Mouse (Mus musculus): Measurements from ENCODE around the gene Mrgprf. TPM values are rescaled to one million over a fixed set of nuclear protein-coding genes. Genes with fewer than 3 reads are reported as not detected.
A peak's percentile ranks its signal among the peaks of the same experiment; 100 is the strongest.

Gene Mrgprf
- polyA plus RNA-seq (2015; fragmentation: Nextera tagmentation; extraction: Ambion mirVana) = 2.0 and 2.2 TPM in 2 replicates

DNA sequence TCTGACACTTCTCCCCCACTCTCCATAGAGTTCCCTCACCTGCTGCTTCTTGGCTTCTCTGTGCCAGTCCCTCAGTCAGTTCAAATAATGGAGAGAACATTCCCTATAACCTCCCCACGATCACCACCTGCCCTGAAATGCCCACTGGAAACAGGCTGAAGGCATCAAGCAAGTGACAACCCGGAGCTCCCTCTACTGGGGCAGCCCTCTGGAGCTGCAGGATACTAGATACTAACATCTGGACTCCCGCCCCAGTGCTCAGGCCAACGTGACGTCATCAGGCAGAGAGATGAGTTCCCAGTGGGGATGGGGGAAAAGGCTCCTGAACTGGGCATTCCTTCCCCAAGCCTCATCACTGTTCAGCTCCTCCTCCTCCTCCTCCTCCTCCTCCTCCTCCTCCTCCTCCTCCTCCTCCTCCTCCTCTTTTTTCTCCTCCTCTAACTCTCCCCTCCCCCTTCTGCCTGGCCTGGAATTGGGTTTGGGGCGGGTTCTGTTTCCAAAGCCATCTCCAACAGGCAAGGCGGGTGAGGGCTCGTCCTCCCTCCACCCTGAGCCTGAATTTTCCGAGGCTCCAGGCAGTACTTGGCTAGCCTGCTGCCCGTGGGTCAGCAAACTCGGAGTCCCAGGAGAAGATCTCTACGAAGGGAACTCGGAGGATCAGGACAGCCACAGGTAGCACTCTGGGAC lies at the start of gene Mrgprf:
TSS of gene Mrgprf (plus strand) at position 508 of the 687 bp plus-strand sequence.
- Histone ChIP-seq H3K27me3 (no peaks in the 10 kb centered on the region), H3K9me3 (no peaks in the 10 kb centered on the region), H3K4me2 (replicated peaks) (no peak within 1 kb of the TSS), H3K4me3 (no peak within 1 kb of the TSS), H3K4me1 (peaks cover 7% of the 10 kb centered on the region), H3K36me3 (no peaks in the 10 kb centered on the region), H3K9ac (replicated peaks) (no peak within 1 kb of the TSS), H3K27ac (replicated peaks) (no peak within 1 kb of the TSS)
- WGBS = 43% methylated on average over 12 of the region's 13 CpGs
- no peak for ATAC-seq (replicated peaks)

DNA sequence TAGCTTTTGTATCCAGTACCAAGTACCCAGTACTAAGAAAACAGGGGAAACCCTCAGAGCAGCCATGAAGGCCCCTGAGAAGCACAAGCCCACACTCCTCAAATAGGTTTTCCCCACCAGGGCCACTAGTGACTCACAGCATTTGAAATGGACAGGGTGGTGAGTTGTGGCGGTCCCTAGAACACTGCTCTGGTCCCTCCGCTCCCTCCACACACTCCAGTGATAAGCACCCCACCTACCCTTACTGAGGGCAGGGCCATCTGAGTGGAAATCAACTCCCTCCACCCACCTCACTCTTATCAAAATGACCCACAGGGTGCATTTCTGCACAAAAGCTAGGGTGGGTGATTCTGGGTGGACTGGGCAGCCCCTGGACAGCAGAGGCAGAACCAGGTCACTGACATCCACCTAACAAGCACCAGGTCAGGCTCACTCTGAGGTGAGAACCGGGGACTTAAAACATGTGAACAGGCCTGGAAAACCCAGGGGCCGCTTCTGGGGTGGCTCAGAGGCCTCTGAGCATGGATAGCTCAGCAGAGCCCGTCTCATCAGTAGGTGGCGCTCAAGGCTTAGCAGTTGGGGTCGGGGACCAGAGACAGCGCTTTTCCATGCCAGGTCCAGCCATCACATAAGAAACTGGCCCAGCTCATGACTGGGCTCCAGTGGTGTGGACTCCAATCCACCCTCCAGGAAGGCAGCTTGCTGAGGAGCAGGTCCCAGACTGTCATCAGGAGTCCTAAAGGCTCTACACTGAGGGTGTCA lies 47.7 kb upstream of the Mrgprf start:
- no peaks in the 10 kb centered on the region for H3K27me3 ChIP-seq
- no peak overlapping the region for H3K4me3 ChIP-seq
- no peaks in the 10 kb centered on the region for H3K36me3 ChIP-seq
- no peak overlapping the region for H3K27ac ChIP-seq (replicated peaks)
- H3K4me1 ChIP-seq = no peaks in the 10 kb centered on the region
- H3K9me3 ChIP-seq = no peaks in the 10 kb centered on the region
- ATAC-seq (replicated peaks) = peak; percentile 71
- WGBS = 28% methylated on average over 8 of the region's 8 CpGs
- no peak overlapping the region for H3K9ac ChIP-seq (replicated peaks)
- H3K4me2 ChIP-seq (replicated peaks) = no peak overlapping the region

DNA sequence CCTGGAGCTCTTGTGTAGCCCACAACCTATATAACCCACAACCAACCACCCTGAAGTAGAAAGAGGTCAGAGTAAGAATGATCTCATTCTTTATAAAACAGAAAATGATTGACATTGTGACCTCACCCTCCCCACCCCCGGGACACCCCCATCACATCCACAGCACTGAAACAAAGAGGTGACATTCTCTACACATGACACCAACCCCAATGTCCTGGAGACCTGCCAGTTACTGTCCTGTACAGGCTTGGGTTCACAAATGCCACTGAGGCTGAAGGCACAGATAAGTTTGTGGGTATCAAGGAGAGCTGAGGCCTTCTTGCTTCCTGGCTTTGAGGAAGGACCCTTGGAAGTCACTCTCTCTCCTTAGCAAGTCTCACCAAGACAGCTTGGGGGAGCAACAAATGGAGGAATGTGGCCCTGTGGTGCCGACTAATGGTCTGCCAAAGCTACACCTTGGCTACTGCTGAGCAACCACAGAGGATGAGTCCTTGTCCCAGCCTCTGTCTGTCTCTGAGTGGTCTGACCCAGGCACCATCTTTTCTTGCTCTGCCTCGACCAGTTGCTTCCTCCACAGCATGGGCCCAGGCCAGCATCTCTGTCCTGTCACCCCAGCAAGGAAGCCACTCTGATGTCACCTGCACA lies 46.5 kb upstream of the Mrgprf start:
- WGBS = 68% methylated on average over 3 of the region's 3 CpGs
- no peak overlapping the region for H3K4me3 ChIP-seq
- no peak overlapping the region for H3K27ac ChIP-seq (replicated peaks)
- H3K9me3 ChIP-seq = no peaks in the 10 kb centered on the region
- H3K4me1 ChIP-seq = no peaks in the 10 kb centered on the region
- ATAC-seq (replicated peaks) = no peak
- no peaks in the 10 kb centered on the region for H3K27me3 ChIP-seq
- H3K4me2 ChIP-seq (replicated peaks) = no peak overlapping the region
- no peak overlapping the region for H3K9ac ChIP-seq (replicated peaks)
- H3K36me3 ChIP-seq = no peaks in the 10 kb centered on the region

GRCm38 (mm10) chr7:145256092-145256491 lies 44.5 kb upstream of the Mrgprf start:
- Histone ChIP-seq H3K9me3 (no peaks in the 10 kb centered on the region), H3K9ac (replicated peaks) (no peak overlapping the region), H3K4me2 (replicated peaks) (no peak overlapping the region), H3K4me1 (no peaks in the 10 kb centered on the region), H3K36me3 (no peaks in the 10 kb centered on the region), H3K4me3 (no peak overlapping the region), H3K27ac (replicated peaks) (no peak overlapping the region), H3K27me3 (no peaks in the 10 kb centered on the region)
- ATAC-seq (replicated peaks) = no peak
- WGBS = 97% methylated on average over 1 of the region's 1 CpGs

DNA sequence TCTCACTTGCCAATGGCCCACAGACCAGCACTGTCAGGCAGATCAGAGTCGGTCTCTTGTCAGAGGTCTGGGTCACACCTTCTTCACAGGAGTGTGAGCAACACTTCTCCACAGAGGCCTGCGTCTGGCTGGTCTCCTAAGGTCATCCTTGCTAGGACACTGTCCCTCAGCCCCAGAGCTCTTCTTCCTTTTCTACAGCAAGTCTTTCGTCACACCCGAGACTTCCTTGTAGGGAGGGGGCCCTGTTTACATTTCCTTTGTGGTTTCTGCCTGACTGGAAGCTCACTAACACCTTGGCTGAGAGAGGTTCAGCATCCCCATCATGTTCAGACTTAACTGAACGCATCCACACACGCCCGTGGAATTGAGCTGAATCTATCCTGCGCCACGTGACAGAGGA lies 36.4 kb upstream of the Mrgprf start:
- Histone ChIP-seq H3K4me2 (replicated peaks) (no peak overlapping the region), H3K9me3 (no peaks in the 10 kb centered on the region), H3K27ac (replicated peaks) (no peak overlapping the region), H3K9ac (replicated peaks) (no peak overlapping the region), H3K36me3 (no peaks in the 10 kb centered on the region), H3K4me3 (no peak overlapping the region), H3K4me1 (no peaks in the 10 kb centered on the region), H3K27me3 (no peaks in the 10 kb centered on the region)
- WGBS = 91% methylated on average over 9 of the region's 9 CpGs
- ATAC-seq (replicated peaks) = no peak

DNA sequence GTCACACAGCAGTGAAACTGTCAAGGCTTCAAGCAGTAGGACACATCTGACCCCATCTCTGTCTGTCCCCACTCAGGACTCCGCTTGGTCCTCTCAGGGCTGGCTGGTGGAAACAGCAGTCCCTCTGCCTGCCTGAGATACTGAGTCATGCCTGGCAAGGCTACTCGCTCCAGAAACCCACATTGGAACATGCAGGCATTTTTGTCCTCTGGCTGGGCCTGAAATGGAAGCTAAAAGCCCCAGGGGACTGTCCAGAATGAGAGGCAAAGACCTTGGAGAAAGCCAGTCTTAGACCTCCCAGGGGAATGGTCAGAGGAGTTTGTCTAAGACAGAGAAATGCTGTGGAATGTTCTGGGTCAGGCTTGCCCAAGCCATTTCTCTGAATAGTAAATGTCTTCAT lies 34.6 kb upstream of the Mrgprf start:
- no peak overlapping the region for H3K27ac ChIP-seq (replicated peaks)
- H3K4me2 ChIP-seq (replicated peaks) = no peak overlapping the region
- no peak overlapping the region for H3K4me3 ChIP-seq
- H3K27me3 ChIP-seq = no peaks in the 10 kb centered on the region
- 97% methylated on average over 2 of the region's 2 CpGs for WGBS
- no peaks in the 10 kb centered on the region for H3K9me3 ChIP-seq
- H3K36me3 ChIP-seq = no peaks in the 10 kb centered on the region
- no peak for ATAC-seq (replicated peaks)
- H3K4me1 ChIP-seq = no peaks in the 10 kb centered on the region
- H3K9ac ChIP-seq (replicated peaks) = no peak overlapping the region

DNA sequence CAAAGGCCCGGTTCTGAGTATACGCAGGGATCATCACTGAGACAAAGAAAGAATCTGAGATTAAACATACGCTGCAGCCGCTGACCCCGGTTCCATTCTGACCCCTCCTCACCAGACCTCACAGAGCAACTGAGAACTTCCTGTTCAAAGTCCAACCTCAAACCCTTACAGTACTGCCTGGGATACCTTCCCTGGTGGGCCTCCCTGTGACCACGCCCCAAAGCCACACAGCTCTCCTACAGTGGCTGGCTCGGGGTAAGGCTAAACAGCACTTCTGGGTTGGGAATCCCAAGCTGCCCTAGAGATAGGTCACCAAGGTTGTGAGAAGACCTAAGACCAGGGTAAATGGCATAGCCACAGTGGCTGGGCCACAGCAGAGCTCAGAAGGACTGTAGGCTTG lies 31.7 kb upstream of the Mrgprf start:
- H3K4me2 ChIP-seq (replicated peaks) = no peak overlapping the region
- no peak for ATAC-seq (replicated peaks)
- H3K4me3 ChIP-seq = no peak overlapping the region
- no peak overlapping the region for H3K9ac ChIP-seq (replicated peaks)
- H3K9me3 ChIP-seq = no peaks in the 10 kb centered on the region
- no peaks in the 10 kb centered on the region for H3K27me3 ChIP-seq
- no peak overlapping the region for H3K27ac ChIP-seq (replicated peaks)
- 91% methylated on average over 7 of the region's 7 CpGs for WGBS
- H3K4me1 ChIP-seq = no peaks in the 10 kb centered on the region
- no peaks in the 10 kb centered on the region for H3K36me3 ChIP-seq

DNA sequence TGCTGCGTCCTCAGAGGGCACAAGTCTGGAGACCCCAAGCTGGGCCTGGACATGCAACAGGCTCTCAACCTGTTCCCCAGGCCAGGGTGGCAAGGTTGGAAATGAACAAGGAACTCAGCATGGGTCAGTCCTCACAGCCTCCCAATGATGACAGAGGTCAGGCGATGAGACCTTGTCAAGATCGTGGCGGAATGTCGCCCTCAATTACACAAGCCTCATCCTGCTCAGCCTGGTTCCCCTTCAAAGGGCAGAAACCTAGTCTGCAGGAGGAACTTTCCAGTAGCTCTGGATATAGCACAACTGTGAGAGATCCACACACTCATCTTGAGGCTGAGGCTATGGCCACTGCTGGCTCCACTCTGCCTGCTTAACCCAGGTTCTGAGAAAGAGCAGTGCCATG lies 29.7 kb upstream of the Mrgprf start:
- Histone ChIP-seq H3K4me2 (replicated peaks) (no peak overlapping the region), H3K9ac (replicated peaks) (no peak overlapping the region), H3K27me3 (no peaks in the 10 kb centered on the region), H3K4me1 (no peaks in the 10 kb centered on the region), H3K36me3 (no peaks in the 10 kb centered on the region), H3K9me3 (no peaks in the 10 kb centered on the region), H3K27ac (replicated peaks) (no peak overlapping the region), H3K4me3 (no peak overlapping the region)
- 94% methylated on average over 5 of the region's 5 CpGs for WGBS
- ATAC-seq (replicated peaks) = no peak

- ATAC-seq (replicated peaks) = no peak
- Histone ChIP-seq H3K9me3 (no peaks in the 10 kb centered on the region), H3K27me3 (no peaks in the 10 kb centered on the region), H3K4me1 (no peaks in the 10 kb centered on the region), H3K4me3 (no peak overlapping the region), H3K4me2 (replicated peaks) (no peak overlapping the region), H3K36me3 (no peaks in the 10 kb centered on the region), H3K27ac (replicated peaks) (no peak overlapping the region), H3K9ac (replicated peaks) (no peak overlapping the region)
- 94% methylated on average over 3 of the region's 3 CpGs for WGBS
Measured at GRCm38 (mm10) chr7:145275488-145275887, 25.1 kb upstream of the Mrgprf start.

DNA sequence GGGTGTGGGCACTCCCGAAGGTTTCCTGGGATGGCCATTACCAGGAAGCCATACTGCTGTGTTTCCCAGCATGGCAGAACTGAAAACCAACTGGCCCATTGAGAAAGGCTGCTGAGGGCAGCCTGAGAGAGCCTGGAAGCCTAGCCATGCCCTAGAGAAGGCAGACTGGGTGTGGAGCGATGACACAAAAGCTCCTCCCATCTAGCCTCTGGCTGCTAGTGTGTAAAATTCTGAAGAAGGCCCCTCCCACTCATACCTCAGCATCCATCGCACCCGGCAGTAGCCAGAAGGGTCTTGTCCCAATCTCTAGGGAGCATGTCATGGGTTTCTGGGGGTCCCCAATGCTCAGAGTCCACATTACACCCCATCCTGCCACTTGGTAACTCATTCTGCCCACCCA lies 19.2 kb upstream of the Mrgprf start:
- Histone ChIP-seq H3K27ac (replicated peaks) (no peak overlapping the region), H3K4me3 (no peak overlapping the region), H3K4me1 (peaks cover 9% of the 10 kb centered on the region), H3K4me2 (replicated peaks) (no peak overlapping the region), H3K9ac (replicated peaks) (no peak overlapping the region), H3K9me3 (no peaks in the 10 kb centered on the region), H3K27me3 (no peaks in the 10 kb centered on the region), H3K36me3 (no peaks in the 10 kb centered on the region)
- 94% methylated on average over 4 of the region's 4 CpGs for WGBS
- no peak for ATAC-seq (replicated peaks)

DNA sequence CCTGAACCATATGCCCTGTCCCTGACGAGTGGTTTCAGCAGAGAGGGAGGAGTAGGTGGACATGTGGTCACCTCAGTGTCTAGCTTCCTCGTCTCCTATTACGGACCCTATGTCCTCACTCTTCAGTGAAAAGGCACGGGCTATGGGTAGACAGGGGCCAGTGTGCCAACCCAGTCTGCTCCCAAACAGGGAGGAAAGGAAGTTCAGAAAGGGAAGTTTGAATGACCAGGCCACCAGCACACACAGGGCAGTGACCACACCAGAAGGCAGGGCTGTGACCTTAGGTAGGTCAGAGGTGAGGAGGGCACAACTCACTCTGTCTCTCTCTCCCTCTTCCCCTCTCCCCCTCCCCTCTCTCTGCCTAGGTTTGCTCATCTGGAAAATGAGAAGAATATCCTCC lies 17.6 kb upstream of the Mrgprf start:
- Histone ChIP-seq H3K4me3 (peak overlapping the region; percentile 51), H3K4me2 (replicated peaks) (peak overlapping the region; percentile 63), H3K36me3 (no peaks in the 10 kb centered on the region), H3K9me3 (no peaks in the 10 kb centered on the region), H3K27me3 (no peaks in the 10 kb centered on the region), H3K9ac (replicated peaks) (peak overlapping the region; percentile 52; the same call in 1 of the 2 replicates), H3K4me1 (peaks cover 9% of the 10 kb centered on the region), H3K27ac (replicated peaks) (no peak overlapping the region)
- WGBS = 59% methylated on average over 4 of the region's 4 CpGs
- no peak for ATAC-seq (replicated peaks)

DNA sequence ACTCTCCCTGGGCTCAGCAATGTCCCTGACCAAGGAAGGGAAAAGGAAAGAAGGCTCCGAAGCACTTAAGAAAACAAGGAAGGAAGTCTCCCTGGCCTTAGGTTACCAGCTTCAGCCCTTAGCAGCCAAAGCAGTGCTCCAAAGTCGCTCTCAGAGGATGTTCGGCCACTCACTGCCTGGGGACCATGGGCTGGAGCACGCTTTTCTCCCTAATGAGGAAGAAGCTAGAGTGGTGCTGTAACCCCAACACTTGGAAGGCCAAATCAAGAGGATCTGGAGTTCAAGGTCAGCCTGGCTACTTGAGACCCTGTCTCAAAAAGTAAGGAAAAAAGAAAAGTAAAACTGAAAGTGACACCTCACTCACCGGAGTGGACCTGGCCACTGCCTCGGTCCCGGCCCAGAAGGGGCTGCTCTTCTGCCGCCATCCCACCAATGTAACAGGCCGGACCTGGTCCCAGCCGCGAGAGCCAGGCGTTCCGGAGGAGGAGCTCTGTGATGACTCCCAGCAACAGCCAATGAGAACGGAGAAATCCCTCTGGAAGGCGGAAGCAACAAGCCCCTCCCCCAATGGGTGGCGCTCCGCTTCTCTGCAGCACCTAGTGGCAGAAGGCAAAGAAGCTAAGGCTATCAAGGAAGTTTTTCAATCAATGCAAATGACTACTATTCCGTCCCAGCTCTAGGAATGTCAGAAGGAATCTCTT lies 17.0 kb upstream of the Mrgprf start, which contains the start of gene Tpcn2:
TSS of gene Tpcn2 (minus strand) at position 525 of the 701 bp plus-strand sequence.
- Histone ChIP-seq H3K4me1 (peaks cover 9% of the 10 kb centered on the region), H3K36me3 (no peaks in the 10 kb centered on the region), H3K4me3 (peak within 1 kb of the TSS; percentile 51), H3K27ac (replicated peaks) (no peak within 1 kb of the TSS), H3K9ac (replicated peaks) (peak within 1 kb of the TSS; percentile 52), H3K27me3 (no peaks in the 10 kb centered on the region), H3K9me3 (no peaks in the 10 kb centered on the region), H3K4me2 (replicated peaks) (peak within 1 kb of the TSS; percentile 63)
- ATAC-seq (replicated peaks) = peak; percentile 97
- 4% methylated on average over 18 of the region's 18 CpGs for WGBS
